ENCODE assay signal across 7 mouse cellular contexts in genomic region chr5:34902811-34903385, GRCm38 (mm10). TPM values are rescaled to one million over a fixed set of nuclear protein-coding genes. Genes with fewer than 3 reads are reported as not detected.
DNase-seq lines count a peak whose midpoint lies in the region; ATAC-seq lines count a peak whose summit lies in the region.

No protein-coding gene starts in this region.

- DNase-seq in kidney, postnatal 14 days, result peak; percentile 29
- no peak for DNase-seq in kidney, adult 18-20 months
- DNase-seq in fat pad, adult 2 months (ENCODE audit: extremely low read depth, low read depth, low spot score), result peak; percentile 95
- peak; percentile 36 for DNase-seq in left cerebral cortex, postnatal 25 days (ENCODE audit: low spot score in 2 of 2)
- no peak for DNase-seq in kidney, adult 8-10 months

- intact Hi-C loops in left cerebral cortex, postnatal 25 days (cut with DNase I), result no loop called here

- ATAC-seq in cerebellum, adult (ENCODE audit: insufficient number of reproducible peaks, low FRiP score, low TSS enrichment), result peak; percentile 84
- no peak for ATAC-seq in megakaryocyte-erythroid progenitor cell, adult 5-6 weeks (replicated peaks; ENCODE audit: low FRiP score, low TSS enrichment, poor library complexity, severe bottlenecking)

RNA-seq across cellular contexts. Expression of gene Msantd1, which starts 4.9 kb away (rescaled TPM):
- total RNA-seq in left cerebral cortex, postnatal 25 days (2021), result 1 to 10 TPM; 7.6 to 8.0 TPM
- 2.9 and 4.5 TPM in 2 replicates for total RNA-seq in megakaryocyte-erythroid progenitor cell, adult 5-6 weeks (2014; fragmentation: Nextera tagmentation)
- 0.38 TPM in 1 of 2 replicates, not detected in the other for total RNA-seq in megakaryocyte-erythroid progenitor cell, adult 5-6 weeks (2017)

RNA-seq across cellular contexts. Expression of gene Rgs12, which starts 46.3 kb away (rescaled TPM):
- total RNA-seq in left cerebral cortex, postnatal 25 days (2021), result 10 to 100 TPM; 52.3 to 62.3 TPM
- 40.7 and 47.4 TPM in 2 replicates for total RNA-seq in megakaryocyte-erythroid progenitor cell, adult 5-6 weeks (2014; fragmentation: Nextera tagmentation)
- total RNA-seq in megakaryocyte-erythroid progenitor cell, adult 5-6 weeks (2017), result 30.6 and 38.2 TPM in 2 replicates

Comparison
In these comparisons a context has a peak if more than half of its experiments do, and no peak if none do; other contexts are left out.
1. DNase-seq: peak in kidney, postnatal 14 days (single experiment), fat pad, adult 2 months (single experiment) and left cerebral cortex, postnatal 25 days (2 of 2); none in kidney, adult 18-20 months (single experiment) and kidney, adult 8-10 months (0 of 2).